Mouse (Mus musculus) CH12.LX (cell line): ENCODE measurements around the gene Cln5. TPM values are rescaled to one million over a fixed set of nuclear protein-coding genes. Genes with fewer than 3 reads are reported as not detected.

Experiments
- DNase-seq: peaks from one replicate; pipeline ENCODE4 v3.0.0-alpha.2; 2013; ENCODE audit errors: extremely low read depth
- H3K27ac ChIP-seq: 2 replicates; pipeline ENCODE4 v1.5.1; 2012; ENCODE audit warnings: low read depth, mild to moderate bottlenecking, control low read depth, moderate library complexity; ENCODE audit not compliant: insufficient read depth
- H3K27me3 ChIP-seq: replicated peaks from 2 replicates; pipeline ENCODE3; 2012; ENCODE audit warnings: inconsistent platforms
- H3K36me3 ChIP-seq, 2 experiments: replicated peaks in 1 of 2; 2 replicates each; pipeline versions ENCODE3 to v1.6.1; 2012; ENCODE audit warnings: inconsistent platforms in 1 of 2, low read length in 1 of 2, mild to moderate bottlenecking in 1 of 2, mixed read lengths in 1 of 2, moderate library complexity in 1 of 2; ENCODE audit not compliant: control insufficient read depth in 1 of 2, insufficient read depth in 1 of 2
- H3K4me1 ChIP-seq, 2 experiments: 2 replicates each; pipeline ENCODE4 v1.6.1; 2012; ENCODE audit warnings: inconsistent platforms in 1 of 2, moderate library complexity in 1 of 2; ENCODE audit not compliant: insufficient read depth in 2 of 2, control insufficient read depth in 1 of 2
- H3K4me2 ChIP-seq: 2 replicates; pipeline ENCODE4 v1.6.1; 2012; ENCODE audit warnings: low read depth, mild to moderate bottlenecking, control low read depth; ENCODE audit not compliant: poor library complexity, insufficient read depth, severe bottlenecking
- H3K4me3 ChIP-seq, 3 experiments: fragments of 150-350 bp in 1 of 3; sonication (generic) in 1 of 3; replicated peaks in 1 of 3; 2 replicates each; pipeline versions ENCODE3 to v1.5.1; 2011 to 2012; ENCODE audit warnings: low read depth in 2 of 3, low read length in 2 of 3, mild to moderate bottlenecking in 2 of 3, moderate library complexity in 2 of 3, control low read depth in 1 of 3, improper control_type of control experiment in 1 of 3, inconsistent platforms in 1 of 3, mixed read lengths in 1 of 3; ENCODE audit not compliant: poor library complexity in 1 of 3
- H3K79me2 ChIP-seq: replicated peaks from 2 replicates; pipeline ENCODE4 v1.6.1; 2012; ENCODE audit warnings: mild to moderate bottlenecking, moderate library complexity; ENCODE audit not compliant: control insufficient read depth, poor library complexity, insufficient read depth, severe bottlenecking; ENCODE audit errors: extremely low read depth
- H3K9ac ChIP-seq: 2 replicates; pipeline ENCODE4 v1.6.1; 2012; ENCODE audit warnings: low read depth, mild to moderate bottlenecking, control low read depth, moderate library complexity; ENCODE audit not compliant: insufficient read depth
- H3K9me3 ChIP-seq: replicated peaks from 2 replicates; pipeline ENCODE3; 2012; ENCODE audit warnings: low read length, inconsistent platforms, mixed read lengths
- CHD1 ChIP-seq: IDR thresholded peaks from 2 replicates; pipeline ENCODE4 v1.6.1; 2012; ENCODE audit warnings: low read depth, low read length, improper control_type of control experiment, inconsistent platforms
- CTCF ChIP-seq, 2 experiments: IDR thresholded peaks in 1 of 2; conservative IDR thresholded peaks in 1 of 2; 2 replicates each; pipeline ENCODE4 v1.5.1; 2011 to 2012; ENCODE audit warnings: low read depth in 2 of 2, low read length in 2 of 2, improper control_type of control experiment in 1 of 2, inconsistent platforms in 1 of 2, mild to moderate bottlenecking in 1 of 2, moderate library complexity in 1 of 2
- E2F4 ChIP-seq: IDR thresholded peaks from 2 replicates; pipeline ENCODE4 v1.6.1; 2011; ENCODE audit warnings: low read depth, low read length, improper control_type of control experiment; ENCODE audit not compliant: insufficient replicate concordance
- ETS1 ChIP-seq: conservative IDR thresholded peaks from 2 replicates; pipeline ENCODE4 v1.6.1; 2012; ENCODE audit warnings: low read depth, mild to moderate bottlenecking, inconsistent platforms, low read length, improper control_type of control experiment, moderate library complexity
- GABPA ChIP-seq: IDR thresholded peaks from 2 replicates; pipeline ENCODE4 v1.6.1; 2012; ENCODE audit warnings: low read depth, low read length, improper control_type of control experiment, inconsistent platforms; ENCODE audit not compliant: insufficient replicate concordance
- HCFC1 ChIP-seq: IDR thresholded peaks from 2 replicates; pipeline ENCODE4 v1.6.1; 2012; ENCODE audit warnings: low read depth, mild to moderate bottlenecking, inconsistent platforms, low read length, improper control_type of control experiment
- JUN ChIP-seq: IDR thresholded peaks from 2 replicates; pipeline ENCODE4 v1.6.1; 2011; ENCODE audit warnings: low read depth, mild to moderate bottlenecking, low read length, improper control_type of control experiment, moderate library complexity; ENCODE audit not compliant: insufficient read depth
- JUND ChIP-seq: conservative IDR thresholded peaks from 2 replicates; pipeline ENCODE4 v1.6.1; 2011; ENCODE audit warnings: low read depth, low read length, improper control_type of control experiment
- MAX ChIP-seq: IDR thresholded peaks from 2 replicates; pipeline ENCODE4 v1.6.1; 2011; ENCODE audit warnings: low read length, improper control_type of control experiment
- MEF2A ChIP-seq: IDR thresholded peaks from 2 replicates; pipeline ENCODE4 v1.6.1; 2014; ENCODE audit warnings: low read depth, mild to moderate bottlenecking, inconsistent platforms, low read length, improper control_type of control experiment, borderline replicate concordance
- MYC ChIP-seq: IDR thresholded peaks from 2 replicates; pipeline ENCODE4 v1.6.1; 2011; ENCODE audit warnings: low read depth, mild to moderate bottlenecking, improper control_type of control experiment, low read length
- NELFE ChIP-seq: IDR thresholded peaks from 2 replicates; pipeline ENCODE4 v1.6.1; 2011; ENCODE audit warnings: low read depth, low read length, improper control_type of control experiment
- POLR2AphosphoS2 ChIP-seq: IDR thresholded peaks from 2 replicates; pipeline ENCODE4 v1.6.1; 2011; ENCODE audit warnings: low read depth, low read length, improper control_type of control experiment
- RAD21 ChIP-seq: IDR thresholded peaks from 2 replicates; pipeline ENCODE4 v1.6.1; 2011; ENCODE audit warnings: low read depth, mild to moderate bottlenecking, low read length, improper control_type of control experiment, moderate library complexity
- RCOR1 ChIP-seq: conservative IDR thresholded peaks from 2 replicates; pipeline ENCODE4 v1.6.1; 2012; ENCODE audit warnings: low read depth, mild to moderate bottlenecking, inconsistent platforms, low read length, improper control_type of control experiment
- SIN3A ChIP-seq: IDR thresholded peaks from 2 replicates; pipeline ENCODE4 v1.6.1; 2012; ENCODE audit warnings: low read length, improper control_type of control experiment, inconsistent platforms
- TBP ChIP-seq: conservative IDR thresholded peaks from 2 replicates; pipeline ENCODE4 v1.6.1; 2011; ENCODE audit warnings: low read depth, low read length, improper control_type of control experiment
- USF1 ChIP-seq: IDR thresholded peaks from 2 replicates; pipeline ENCODE4 v1.6.1; 2014; ENCODE audit warnings: low read depth, mild to moderate bottlenecking, inconsistent platforms, low read length, improper control_type of control experiment
- USF2 ChIP-seq: conservative IDR thresholded peaks from 2 replicates; pipeline ENCODE4 v1.6.1; 2011; ENCODE audit warnings: low read depth, low read length, improper control_type of control experiment
- ZMIZ1 ChIP-seq: IDR thresholded peaks from 2 replicates; pipeline ENCODE4 v1.6.1; 2012; ENCODE audit warnings: low read depth, mild to moderate bottlenecking, inconsistent platforms, low read length, improper control_type of control experiment
- ZNF384 ChIP-seq: IDR thresholded peaks from 2 replicates; pipeline ENCODE4 v1.6.1; 2012; ENCODE audit warnings: low read depth, low read length, improper control_type of control experiment, inconsistent platforms
- dilution Hi-C: fragments of 300-500 bp; cut with MboI; formaldehyde crosslinking; loops from 2 replicates; pipeline ENCODE4 v1.14.3; 2020; ENCODE audit warnings: low sequenced_read_pairs; ENCODE audit not compliant: extremely low pct_unique_long_range_greater_than_20kb, extremely low pct_ligation_motif_present
- in situ Hi-C: fragments of 300-500 bp; cut with MboI; formaldehyde crosslinking; loops from 3 replicates; pipeline ENCODE4 v1.14.3; 2019; ENCODE audit warnings: low sequenced_read_pairs, low pct_ligation_motif_present, low pct_unique_long_range_greater_than_20kb, mixed read lengths
- polyA plus RNA-seq: library from polyadenylated mRNA; unstranded; fragments of >175 nt; gene quantifications from 2 replicates; pipeline ENCODE4 v1.2.1, GENCODE M21; 2012; ENCODE audit warnings: low read depth; ENCODE audit not compliant: insufficient read length
- total RNA-seq, 2 experiments: library from RNA; depleted of rRNA; stranded (reverse); fragments of 300-350 nt in 1 of 2; fragments of >200 nt in 1 of 2; gene quantifications; 2 replicates each; pipeline ENCODE4 v1.2.3; 2012 to 2014

Gene Cln5
- total and polyA plus RNA-seq, 3 experiments = 29.2 to 62.0 (median 34.7) TPM

DNA sequence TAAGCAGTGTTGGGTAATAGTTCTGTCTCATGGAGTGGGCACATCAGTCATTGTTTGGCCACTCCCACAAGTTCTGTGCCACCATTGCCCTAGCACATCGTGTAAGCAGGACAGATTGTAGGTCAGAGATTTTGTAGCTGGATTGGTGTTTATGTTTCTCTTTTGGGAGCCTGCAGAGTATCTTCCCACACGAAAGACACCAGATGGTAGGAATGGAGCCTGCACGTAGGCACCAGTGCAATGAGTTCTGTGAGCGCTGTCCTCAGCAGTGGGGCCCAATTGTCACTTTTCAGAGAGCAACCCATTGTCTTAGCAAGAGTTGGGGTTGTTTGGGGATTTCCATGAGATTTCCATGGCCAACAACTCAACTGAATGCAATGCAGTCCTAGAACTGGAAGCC is 40.0 kb downstream of the Cln5 start:
- no peaks in the 10 kb centered on the region for H3K27me3 ChIP-seq
- dilution Hi-C loops = no loop called here
- H3K4me1 ChIP-seq = peaks cover 0 to 3% of the 10 kb centered on the region in 2 experiments; a peak in 2 of 4 replicates
- TF ChIP-seq MYC = no peak
- no peak for TF ChIP-seq JUN
- TF ChIP-seq, all 38 proteins: peak for 0
- no peak overlapping the region for H3K9ac ChIP-seq
- peaks cover 15 to 28% of the 10 kb centered on the region in 2 experiments for H3K36me3 ChIP-seq
- DNase-seq = no peak
- in situ Hi-C loops = no loop called here
- H3K4me2 ChIP-seq = no peak overlapping the region
- no peaks in the 10 kb centered on the region for H3K9me3 ChIP-seq
- H3K27ac ChIP-seq = no peak overlapping the region
- no peaks in the 10 kb centered on the region for H3K79me2 ChIP-seq
- no peak overlapping the region for H3K4me3 ChIP-seq

DNA sequence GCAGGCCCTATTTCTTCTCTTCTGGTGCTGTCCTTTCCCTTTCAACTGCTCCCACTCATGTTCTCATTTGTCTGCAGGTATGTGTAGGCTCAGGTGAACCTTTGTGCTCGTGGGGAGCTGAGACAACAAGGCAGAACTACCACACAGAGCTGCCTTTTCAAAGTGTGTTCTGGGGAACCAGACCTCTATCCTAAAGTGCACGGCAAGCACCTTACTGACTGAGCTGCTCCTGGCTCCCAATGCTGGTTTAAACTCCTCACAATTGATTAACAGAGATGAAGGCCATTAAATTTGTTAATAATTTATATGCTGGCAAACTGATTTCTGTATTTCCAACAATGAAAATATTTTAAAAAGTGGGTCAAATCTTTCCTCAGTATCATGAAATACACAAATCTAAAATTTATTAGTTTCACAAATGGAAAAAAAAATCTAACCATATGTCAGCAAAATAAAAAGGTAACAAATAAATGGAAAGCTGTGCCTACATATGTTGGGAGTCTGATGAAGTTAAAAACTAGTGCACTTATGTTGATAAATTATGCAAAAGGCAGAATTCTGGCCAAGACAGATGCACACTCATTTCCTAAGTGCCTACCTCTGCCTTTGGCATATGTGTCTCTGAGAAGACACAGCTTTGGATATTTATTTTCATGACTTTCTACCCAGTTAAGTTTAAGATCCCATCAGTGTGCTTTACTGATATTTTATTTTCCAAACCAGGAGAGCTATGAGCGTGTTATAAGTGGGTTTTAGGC is 42.8 kb downstream of the Cln5 start:
- in situ Hi-C loops = no loop called here

DNA sequence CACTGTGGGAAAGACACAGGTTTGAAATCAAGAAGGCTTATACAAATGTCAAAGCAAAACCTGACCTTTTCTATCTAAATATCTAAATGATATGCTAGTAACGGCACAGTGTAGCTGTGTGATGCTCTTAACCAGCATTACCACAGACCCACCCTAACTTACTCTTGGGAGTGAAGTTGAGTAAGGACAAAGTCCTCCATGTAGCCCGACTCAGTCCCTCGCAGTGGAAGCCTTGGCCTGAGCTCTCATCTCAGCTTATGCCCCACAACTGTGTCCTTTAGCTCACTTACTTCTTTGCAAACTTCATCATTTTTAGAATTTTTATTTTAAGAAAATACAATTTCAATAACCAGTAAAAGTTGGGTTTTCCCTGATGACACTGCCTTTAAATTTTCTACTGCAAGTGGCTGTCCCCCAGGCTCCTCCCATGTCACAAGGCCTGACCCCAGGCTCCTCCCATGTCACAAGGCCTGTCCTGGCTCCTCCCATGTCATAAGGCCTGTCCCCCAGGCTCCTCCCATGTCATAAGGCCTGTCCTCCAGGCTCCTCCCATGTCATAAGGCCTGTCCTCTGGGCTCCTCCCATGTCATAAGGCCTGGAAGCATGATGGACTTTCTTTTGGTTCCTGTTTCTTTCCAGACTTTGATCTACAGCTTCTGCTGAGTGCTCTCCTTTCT is 45.1 kb downstream of the Cln5 start:
- H3K9ac ChIP-seq = no peak overlapping the region
- TF ChIP-seq USF1 = no peak; the same call in 1 of the 2 replicates
- TF ChIP-seq ZMIZ1 = no peak
- TF ChIP-seq JUN = no peak
- TF ChIP-seq JUND = no peak
- no peak for TF ChIP-seq MEF2A
- no peak for TF ChIP-seq CTCF (conservative IDR thresholded peaks at IDR 0.05 in 1 of 2, IDR thresholded peaks at IDR 0.05 in 1 of 2; ENCODE audit: low read depth in 2 of 2, low read length in 2 of 2)
- no peak for TF ChIP-seq TBP
- no peak for TF ChIP-seq CHD1
- TF ChIP-seq RCOR1 = no peak
- no peak for TF ChIP-seq MAX
- TF ChIP-seq NELFE = no peak
- TF ChIP-seq ZNF384 = no peak
- no peak for TF ChIP-seq USF2
- TF ChIP-seq RAD21 = no peak
- no peak for TF ChIP-seq HCFC1
- TF ChIP-seq ETS1 = no peak
- no peak for TF ChIP-seq POLR2AphosphoS2
- no peak for TF ChIP-seq GABPA
- no peak for TF ChIP-seq SIN3A
- peak; percentile 86 for DNase-seq
- in situ Hi-C loops = no loop called here
- H3K36me3 ChIP-seq = peaks cover 45 to 75% of the 10 kb centered on the region in 2 experiments
- no peaks in the 10 kb centered on the region for H3K79me2 ChIP-seq
- H3K9me3 ChIP-seq = no peaks in the 10 kb centered on the region
- H3K27ac ChIP-seq = no peak overlapping the region
- H3K27me3 ChIP-seq = no peaks in the 10 kb centered on the region
- dilution Hi-C loops = no loop called here
- no peak overlapping the region for H3K4me2 ChIP-seq
- peaks cover 0 to 11% of the 10 kb centered on the region in 2 experiments; a peak in 2 of 4 replicates for H3K4me1 ChIP-seq
- no peak overlapping the region for H3K4me3 ChIP-seq

More for the DNA sequence above, 42.8 kb downstream of the Cln5 start:
- H3K79me2 ChIP-seq = no peaks in the 10 kb centered on the region
- TF ChIP-seq E2F4 = no peak
- no peak for TF ChIP-seq CHD1
- dilution Hi-C loops = no loop called here
- H3K27ac ChIP-seq = no peak overlapping the region
- H3K9ac ChIP-seq = no peak overlapping the region
- H3K4me2 ChIP-seq = no peak overlapping the region
- DNase-seq = no peak
- H3K4me1 ChIP-seq = peaks cover 0 to 11% of the 10 kb centered on the region in 2 experiments; a peak in 2 of 4 replicates
- peaks cover 29 to 54% of the 10 kb centered on the region in 2 experiments for H3K36me3 ChIP-seq
- H3K27me3 ChIP-seq = no peaks in the 10 kb centered on the region
- no peak overlapping the region for H3K4me3 ChIP-seq
- no peaks in the 10 kb centered on the region for H3K9me3 ChIP-seq
